Mouse (Mus musculus): ENCODE results near the gene Mlh3. TPM values are rescaled to one million over a fixed set of nuclear protein-coding genes. Genes with fewer than 3 reads are reported as not detected.

Mlh3 gene
- polyA plus RNA-seq, 1 experiment from 2014 or later: 6.7 TPM

- H3K9me3 ChIP-seq (replicated peaks; ENCODE audit: control insufficient read depth, low read length): no peaks in the 10 kb centered on the region
- no peak for ATAC-seq (replicated peaks; ENCODE audit: insufficient number of reproducible peaks, low FRiP score, low TSS enrichment)
- H3K4me3 ChIP-seq (ENCODE audit: low read depth, low read length): no peak overlapping the region
- no peaks in the 10 kb centered on the region for H3K36me3 ChIP-seq (ENCODE audit: control insufficient read depth, insufficient read depth, low read length)
- WGBS (ENCODE audit: insufficient replicate concordance): 75% methylated on average over 5 of the region's 5 CpGs
- H3K4me2 ChIP-seq: no peak overlapping the region
- no peak overlapping the region for H3K27ac ChIP-seq (ENCODE audit: low read depth, low read length)
- H3K27me3 ChIP-seq (ENCODE audit: control insufficient read depth, insufficient read depth, low read length): peaks cover 2% of the 10 kb centered on the region; the same call in 1 of the 2 replicates
- H3K9ac ChIP-seq (ENCODE audit: low read depth, low read length): no peak overlapping the region
- peaks cover 21% of the 10 kb centered on the region for H3K4me1 ChIP-seq (ENCODE audit: control insufficient read depth, insufficient read depth, low read length)
These were observed 75.3 kb downstream of the Mlh3 start for GRCm38 (mm10) chr12:85195086-85195485.

- ATAC-seq (replicated peaks; ENCODE audit: insufficient number of reproducible peaks, low FRiP score, low TSS enrichment): no peak
These were observed 75.8 kb downstream of the Mlh3 start for GRCm38 (mm10) chr12:85194623-85195018.

DNA sequence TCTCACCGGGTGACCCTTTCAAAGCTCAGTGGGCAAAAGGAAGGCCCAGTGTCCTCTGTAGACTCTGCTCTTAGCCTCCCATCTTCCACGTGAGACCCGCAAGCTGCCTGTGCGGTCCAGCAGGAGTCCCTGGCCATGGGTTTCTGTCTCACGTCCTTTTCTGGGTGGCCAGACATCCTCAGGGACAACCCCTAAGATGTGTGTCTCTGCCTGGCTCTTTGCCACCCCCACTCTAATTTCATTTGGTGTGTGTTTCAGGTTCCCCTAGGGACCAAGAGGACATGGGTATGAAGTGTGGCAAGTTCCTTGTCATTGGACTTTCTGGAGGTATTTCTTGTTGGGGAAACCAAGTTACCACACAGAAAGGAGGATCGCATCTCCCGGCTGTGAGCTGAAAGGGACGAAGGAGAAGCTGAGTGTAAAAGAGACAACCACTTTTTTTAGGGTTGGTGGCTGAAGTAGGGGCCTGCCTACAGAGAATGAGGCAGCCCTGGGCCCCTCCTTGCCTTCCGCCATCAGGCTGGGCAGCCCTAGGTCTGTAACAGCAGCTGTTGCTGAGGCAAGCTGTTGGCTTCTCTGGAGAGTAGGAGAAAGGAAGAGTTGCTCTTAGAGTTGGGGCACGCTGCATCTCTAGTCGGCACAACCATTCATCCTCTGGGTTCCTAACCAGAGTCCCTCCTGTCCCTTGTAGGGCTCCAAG lies 76.3 kb downstream of the Mlh3 start:
- Histone ChIP-seq H3K4me1 (ENCODE audit: control insufficient read depth, insufficient read depth, low read length) (peaks cover 21% of the 10 kb centered on the region), H3K4me2 (no peak overlapping the region)
- 87% methylated on average over 11 of the region's 11 CpGs for WGBS (ENCODE audit: insufficient replicate concordance)

More at GRCm38 (mm10) chr12:85194623-85195018, 75.8 kb downstream of the Mlh3 start:
- peaks cover 21% of the 10 kb centered on the region for H3K4me1 ChIP-seq (ENCODE audit: control insufficient read depth, insufficient read depth, low read length)
- no peaks in the 10 kb centered on the region for H3K9me3 ChIP-seq (replicated peaks; ENCODE audit: control insufficient read depth, low read length)
- H3K27ac ChIP-seq (ENCODE audit: low read depth, low read length): no peak overlapping the region
- peaks cover 2% of the 10 kb centered on the region; the same call in 1 of the 2 replicates for H3K27me3 ChIP-seq (ENCODE audit: control insufficient read depth, insufficient read depth, low read length)
- no peak overlapping the region for H3K9ac ChIP-seq (ENCODE audit: low read depth, low read length)
- 33% methylated on average over 4 of the region's 4 CpGs for WGBS (ENCODE audit: insufficient replicate concordance)
- no peak overlapping the region for H3K4me2 ChIP-seq
- H3K36me3 ChIP-seq (ENCODE audit: control insufficient read depth, insufficient read depth, low read length): no peaks in the 10 kb centered on the region
- no peak overlapping the region for H3K4me3 ChIP-seq (ENCODE audit: low read depth, low read length)

DNA sequence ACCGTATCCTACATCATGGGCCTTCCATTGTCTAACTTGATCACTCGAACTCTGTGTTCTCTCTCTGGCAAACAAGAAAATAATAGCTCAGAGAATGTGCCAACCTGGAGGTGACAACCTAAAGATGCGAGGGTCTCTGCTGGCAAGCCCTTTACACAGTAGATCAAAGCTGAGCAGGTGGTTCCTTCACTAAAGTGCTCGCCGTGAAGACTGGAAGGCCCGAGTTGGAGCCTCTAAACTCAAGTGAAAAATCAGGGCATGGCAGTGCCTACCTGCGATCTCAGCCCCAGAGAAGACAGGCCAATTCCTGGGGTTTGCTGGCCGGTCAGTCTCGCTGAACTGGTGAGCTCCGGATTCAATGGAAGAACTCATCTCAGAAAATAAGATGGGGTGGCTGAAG lies 77.3 kb downstream of the Mlh3 start:
- 77% methylated on average over 10 of the region's 10 CpGs for WGBS (ENCODE audit: insufficient replicate concordance)
- H3K36me3 ChIP-seq (ENCODE audit: control insufficient read depth, insufficient read depth, low read length): no peaks in the 10 kb centered on the region
- H3K27ac ChIP-seq (ENCODE audit: low read depth, low read length): no peak overlapping the region
- no peak overlapping the region for H3K4me3 ChIP-seq (ENCODE audit: low read depth, low read length)
- H3K4me2 ChIP-seq: no peak overlapping the region
- H3K9me3 ChIP-seq (replicated peaks; ENCODE audit: control insufficient read depth, low read length): no peaks in the 10 kb centered on the region
- ATAC-seq (replicated peaks; ENCODE audit: insufficient number of reproducible peaks, low FRiP score, low TSS enrichment): no peak
- H3K27me3 ChIP-seq (ENCODE audit: control insufficient read depth, insufficient read depth, low read length): peaks cover 2% of the 10 kb centered on the region; the same call in 1 of the 2 replicates
- H3K4me1 ChIP-seq (ENCODE audit: control insufficient read depth, insufficient read depth, low read length): peaks cover 21% of the 10 kb centered on the region
- H3K9ac ChIP-seq (ENCODE audit: low read depth, low read length): no peak overlapping the region

More for the DNA sequence above, 76.3 kb downstream of the Mlh3 start:
- H3K4me3 ChIP-seq (ENCODE audit: low read depth, low read length): no peak overlapping the region
- H3K27ac ChIP-seq (ENCODE audit: low read depth, low read length): no peak overlapping the region
- H3K36me3 ChIP-seq (ENCODE audit: control insufficient read depth, insufficient read depth, low read length): no peaks in the 10 kb centered on the region
- no peak overlapping the region for H3K9ac ChIP-seq (ENCODE audit: low read depth, low read length)
- peaks cover 2% of the 10 kb centered on the region; the same call in 1 of the 2 replicates for H3K27me3 ChIP-seq (ENCODE audit: control insufficient read depth, insufficient read depth, low read length)
- no peaks in the 10 kb centered on the region for H3K9me3 ChIP-seq (replicated peaks; ENCODE audit: control insufficient read depth, low read length)
- no peak for ATAC-seq (replicated peaks; ENCODE audit: insufficient number of reproducible peaks, low FRiP score, low TSS enrichment)

DNA sequence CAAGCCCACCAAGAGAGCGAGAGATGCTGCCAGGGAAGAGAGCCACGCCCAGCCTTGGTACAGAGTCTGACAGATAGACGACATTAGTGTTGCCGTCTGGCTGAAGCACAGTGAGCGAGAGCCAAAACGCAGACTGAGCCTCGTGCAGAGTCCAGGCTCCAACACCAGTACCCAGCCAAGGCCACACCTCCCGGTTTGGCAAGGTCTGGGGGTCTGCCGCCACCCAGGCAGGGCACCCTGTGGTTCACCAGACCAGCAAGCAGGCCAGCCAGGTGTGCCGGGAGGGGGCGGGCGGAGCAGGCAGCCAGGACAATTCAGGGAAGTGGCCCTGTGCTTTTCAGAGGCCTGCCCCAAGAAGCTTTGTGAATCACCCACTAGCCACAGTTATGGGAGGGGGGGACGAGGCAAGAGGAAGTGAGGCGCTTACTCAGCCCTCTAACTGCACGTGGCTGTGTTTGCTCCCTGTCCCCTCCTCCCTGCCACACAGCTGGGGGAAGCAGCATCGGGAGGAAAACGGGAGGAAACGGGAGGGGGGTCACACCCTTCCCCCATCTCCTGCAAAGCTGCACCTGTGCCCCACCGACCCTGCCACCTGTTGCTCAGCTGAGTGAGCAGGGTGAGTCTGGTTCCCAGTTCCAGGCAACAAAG lies 77.8 kb downstream of the Mlh3 start:
- H3K9me3 ChIP-seq (replicated peaks; ENCODE audit: control insufficient read depth, low read length): no peaks in the 10 kb centered on the region
- no peak for ATAC-seq (replicated peaks; ENCODE audit: insufficient number of reproducible peaks, low FRiP score, low TSS enrichment)
- peaks cover 18% of the 10 kb centered on the region for H3K4me1 ChIP-seq (ENCODE audit: control insufficient read depth, insufficient read depth, low read length)
- 25% methylated on average over 19 of the region's 19 CpGs for WGBS (ENCODE audit: insufficient replicate concordance)
- H3K4me2 ChIP-seq: 0 out of 2 replicates have a peak overlapping the region, but pooled peaks have one; percentile 11
- no peak overlapping the region for H3K4me3 ChIP-seq (ENCODE audit: low read depth, low read length)
- H3K9ac ChIP-seq (ENCODE audit: low read depth, low read length): peak overlapping the region; percentile 67
- H3K27me3 ChIP-seq (ENCODE audit: control insufficient read depth, insufficient read depth, low read length): peaks cover 2% of the 10 kb centered on the region; the same call in 1 of the 2 replicates
- H3K36me3 ChIP-seq (ENCODE audit: control insufficient read depth, insufficient read depth, low read length): no peaks in the 10 kb centered on the region
- no peak overlapping the region for H3K27ac ChIP-seq (ENCODE audit: low read depth, low read length)

- Histone ChIP-seq H3K4me1 (ENCODE audit: control insufficient read depth, insufficient read depth, low read length) (peaks cover 23% of the 10 kb centered on the region), H3K9ac (ENCODE audit: low read depth, low read length) (no peak overlapping the region), H3K9me3 (replicated peaks; ENCODE audit: control insufficient read depth, low read length) (no peaks in the 10 kb centered on the region), H3K36me3 (ENCODE audit: control insufficient read depth, insufficient read depth, low read length) (no peaks in the 10 kb centered on the region), H3K4me2 (no peak overlapping the region), H3K4me3 (ENCODE audit: low read depth, low read length) (no peak overlapping the region), H3K27me3 (ENCODE audit: control insufficient read depth, insufficient read depth, low read length) (peaks cover 2% of the 10 kb centered on the region; the same call in 1 of the 2 replicates), H3K27ac (ENCODE audit: low read depth, low read length) (no peak overlapping the region)
- WGBS (ENCODE audit: insufficient replicate concordance): 71% methylated on average over 7 of the region's 7 CpGs
- ATAC-seq (replicated peaks; ENCODE audit: insufficient number of reproducible peaks, low FRiP score, low TSS enrichment): no peak
These were observed 80.1 kb downstream of the Mlh3 start for GRCm38 (mm10) chr12:85190290-85190689.

DNA sequence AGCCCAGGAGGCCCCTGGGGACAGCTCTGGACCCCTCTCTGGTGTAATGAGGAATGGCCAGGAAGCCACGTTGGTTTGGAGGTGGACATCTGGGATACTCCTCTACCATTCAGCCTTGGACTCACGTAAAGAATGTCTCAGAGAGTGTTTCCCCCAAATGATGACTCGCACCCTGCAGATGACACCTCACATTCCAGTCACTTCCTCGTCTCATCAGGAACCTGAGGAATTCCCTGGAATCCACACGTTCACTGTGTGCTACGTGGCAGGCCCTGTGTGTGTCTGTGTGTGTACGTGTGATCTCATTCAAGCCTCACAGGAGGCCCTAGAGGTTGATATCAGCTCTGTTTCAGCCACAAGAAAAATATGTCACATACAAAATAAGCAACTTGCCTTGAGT lies 84.0 kb downstream of the Mlh3 start:
- no peak for ATAC-seq (replicated peaks; ENCODE audit: insufficient number of reproducible peaks, low FRiP score, low TSS enrichment)
- H3K4me3 ChIP-seq (ENCODE audit: low read depth, low read length): no peak overlapping the region
- H3K4me2 ChIP-seq: no peak overlapping the region
- peak overlapping the region; percentile 51; the same call in 1 of the 2 replicates for H3K27ac ChIP-seq (ENCODE audit: low read depth, low read length)
- WGBS (ENCODE audit: insufficient replicate concordance): 42% methylated on average over 7 of the region's 7 CpGs
- H3K36me3 ChIP-seq (ENCODE audit: control insufficient read depth, insufficient read depth, low read length): no peaks in the 10 kb centered on the region
- H3K27me3 ChIP-seq (ENCODE audit: control insufficient read depth, insufficient read depth, low read length): peaks cover 8% of the 10 kb centered on the region
- no peak overlapping the region for H3K9ac ChIP-seq (ENCODE audit: low read depth, low read length)
- H3K4me1 ChIP-seq (ENCODE audit: control insufficient read depth, insufficient read depth, low read length): peaks cover 17% of the 10 kb centered on the region
- H3K9me3 ChIP-seq (replicated peaks; ENCODE audit: control insufficient read depth, low read length): no peaks in the 10 kb centered on the region

- no peaks in the 10 kb centered on the region for H3K36me3 ChIP-seq (ENCODE audit: control insufficient read depth, insufficient read depth, low read length)
- H3K4me2 ChIP-seq: no peak overlapping the region
- peaks cover 18% of the 10 kb centered on the region for H3K4me1 ChIP-seq (ENCODE audit: control insufficient read depth, insufficient read depth, low read length)
- H3K9ac ChIP-seq (ENCODE audit: low read depth, low read length): no peak overlapping the region
- H3K27ac ChIP-seq (ENCODE audit: low read depth, low read length): no peak overlapping the region
- H3K4me3 ChIP-seq (ENCODE audit: low read depth, low read length): no peak overlapping the region
- H3K9me3 ChIP-seq (replicated peaks; ENCODE audit: control insufficient read depth, low read length): no peaks in the 10 kb centered on the region
- peaks cover 8% of the 10 kb centered on the region for H3K27me3 ChIP-seq (ENCODE audit: control insufficient read depth, insufficient read depth, low read length)
- peak; percentile 69; the same call in 1 of the 2 replicates for ATAC-seq (replicated peaks; ENCODE audit: insufficient number of reproducible peaks, low FRiP score, low TSS enrichment)
- WGBS (ENCODE audit: insufficient replicate concordance): 33% methylated on average over 8 of the region's 8 CpGs
These were observed 84.6 kb downstream of the Mlh3 start for GRCm38 (mm10) chr12:85185810-85186209.
